Mouse (Mus musculus): ENCODE data around the gene 4930595D18Rik. TPM values are rescaled to one million over a fixed set of nuclear protein-coding genes. Genes with fewer than 3 reads are reported as not detected.
A peak's percentile ranks its signal among the peaks of the same experiment; 100 is the strongest.

4930595D18Rik gene
- polyA plus RNA-seq, 1 experiment, result 0.29 TPM

- peak; percentile 67 for DNase-seq (ENCODE audit: low read depth)
Measured at GRCm38 (mm10) chr12:111134791-111135733, 49.2 kb downstream of the 4930595D18Rik start.

GRCm38 (mm10) chr12:111134169-111134568 lies 50.1 kb downstream of the 4930595D18Rik start:
- peak; percentile 42 for DNase-seq (ENCODE audit: low read depth)
- no peak for TF ChIP-seq CTCF (IDR thresholded peaks at IDR 0.05; ENCODE audit: borderline replicate concordance, extremely low read depth, insufficient read depth, insufficient read length)
- TF ChIP-seq POLR2A (IDR thresholded peaks at IDR 0.05; ENCODE audit: borderline replicate concordance, extremely low read depth, insufficient read depth, insufficient read length, poor library complexity, severe bottlenecking), result no peak

More at GRCm38 (mm10) chr12:111134791-111135733, 49.2 kb downstream of the 4930595D18Rik start:
- no peak for TF ChIP-seq POLR2A (IDR thresholded peaks at IDR 0.05; ENCODE audit: borderline replicate concordance, extremely low read depth, insufficient read depth, insufficient read length, poor library complexity, severe bottlenecking)
- no peak for TF ChIP-seq CTCF (IDR thresholded peaks at IDR 0.05; ENCODE audit: borderline replicate concordance, extremely low read depth, insufficient read depth, insufficient read length)

- TF ChIP-seq POLR2A (IDR thresholded peaks at IDR 0.05; ENCODE audit: borderline replicate concordance, extremely low read depth, insufficient read depth, insufficient read length, poor library complexity, severe bottlenecking), result no peak
- TF ChIP-seq CTCF (IDR thresholded peaks at IDR 0.05; ENCODE audit: borderline replicate concordance, extremely low read depth, insufficient read depth, insufficient read length), result no peak
- DNase-seq (ENCODE audit: low read depth), result no peak
Measured at GRCm38 (mm10) chr12:111125666-111126065, 58.6 kb downstream of the 4930595D18Rik start.

DNA sequence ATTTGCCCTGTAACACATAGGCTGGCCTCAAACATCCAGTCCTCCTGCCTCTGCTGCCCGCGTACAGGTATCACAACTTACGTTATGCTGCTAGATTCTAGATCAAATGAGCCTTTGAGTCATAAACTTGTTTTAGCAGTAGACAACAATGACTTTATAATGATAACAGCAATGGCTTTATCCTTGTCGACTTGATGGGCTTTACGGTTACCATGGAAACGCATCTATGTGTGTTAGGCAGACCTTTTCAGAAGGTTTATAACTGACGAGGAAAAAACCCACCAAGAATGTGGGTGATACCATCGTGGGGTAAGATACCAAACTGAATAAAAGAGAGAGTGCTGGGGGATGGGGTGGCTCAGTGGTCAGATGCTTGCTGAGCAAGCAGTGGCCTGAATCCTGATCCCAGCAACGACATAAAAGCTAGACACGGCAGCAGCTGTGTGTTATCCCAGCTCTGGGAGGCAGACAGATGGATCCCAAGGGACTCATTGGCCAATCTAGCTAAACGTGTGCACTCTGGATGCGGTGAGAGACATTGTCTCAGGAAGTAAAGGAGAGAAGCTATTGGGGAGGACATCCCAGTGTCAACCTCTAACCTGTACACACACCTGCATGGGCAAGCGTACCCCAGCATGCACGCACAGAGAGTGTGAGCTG lies 59.6 kb downstream of the 4930595D18Rik start:
- TF ChIP-seq POLR2A (IDR thresholded peaks at IDR 0.05; ENCODE audit: borderline replicate concordance, extremely low read depth, insufficient read depth, insufficient read length, poor library complexity, severe bottlenecking) (no peak), CTCF (IDR thresholded peaks at IDR 0.05; ENCODE audit: borderline replicate concordance, extremely low read depth, insufficient read depth, insufficient read length) (no peak)
- DNase-seq (ENCODE audit: low read depth), result peak; percentile 70

DNA sequence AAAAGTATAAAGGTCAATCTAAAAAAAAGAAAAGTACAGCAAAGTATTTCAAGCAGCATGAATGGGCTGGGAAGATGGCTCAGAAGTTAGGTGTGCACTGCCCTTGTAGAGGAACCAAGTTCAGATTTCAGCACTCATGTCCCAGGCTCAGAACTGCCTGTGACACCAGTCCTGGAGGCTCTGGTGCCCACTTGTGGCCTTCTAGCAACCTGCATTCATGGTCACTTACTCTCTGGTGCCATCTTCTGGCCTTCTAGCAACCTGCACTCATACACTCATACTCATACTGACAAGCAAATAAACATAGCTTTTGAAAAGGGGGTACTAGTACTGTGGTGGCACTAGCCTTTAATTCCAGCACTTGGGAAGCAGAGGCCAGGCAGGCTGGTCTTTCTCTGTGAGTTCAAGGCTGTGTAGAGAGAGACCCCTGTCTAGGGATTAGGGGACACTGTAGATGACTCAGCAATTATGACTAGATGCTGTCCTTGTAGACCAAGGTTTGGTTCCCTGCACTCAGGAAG lies 61.9 kb downstream of the 4930595D18Rik start:
- TF ChIP-seq CTCF (IDR thresholded peaks at IDR 0.05; ENCODE audit: borderline replicate concordance, extremely low read depth, insufficient read depth, insufficient read length) (peak; percentile 37; the same call in 1 of the 2 replicates), POLR2A (IDR thresholded peaks at IDR 0.05; ENCODE audit: borderline replicate concordance, extremely low read depth, insufficient read depth, insufficient read length, poor library complexity, severe bottlenecking) (no peak)
- no peak for DNase-seq (ENCODE audit: low read depth)

GRCm38 (mm10) chr12:111120976-111121645 lies 63.2 kb downstream of the 4930595D18Rik start:
- DNase-seq (ENCODE audit: low read depth), result no peak
- TF ChIP-seq POLR2A (IDR thresholded peaks at IDR 0.05; ENCODE audit: borderline replicate concordance, extremely low read depth, insufficient read depth, insufficient read length, poor library complexity, severe bottlenecking), result no peak
- no peak for TF ChIP-seq CTCF (IDR thresholded peaks at IDR 0.05; ENCODE audit: borderline replicate concordance, extremely low read depth, insufficient read depth, insufficient read length)

- no peak for TF ChIP-seq CTCF (IDR thresholded peaks at IDR 0.05; ENCODE audit: borderline replicate concordance, extremely low read depth, insufficient read depth, insufficient read length)
- TF ChIP-seq POLR2A (IDR thresholded peaks at IDR 0.05; ENCODE audit: borderline replicate concordance, extremely low read depth, insufficient read depth, insufficient read length, poor library complexity, severe bottlenecking), result no peak
Measured at GRCm38 (mm10) chr12:111119506-111120085, 64.7 kb downstream of the 4930595D18Rik start.

GRCm38 (mm10) chr12:111114593-111114992 lies 69.7 kb downstream of the 4930595D18Rik start:
- DNase-seq (ENCODE audit: low read depth), result no peak
- TF ChIP-seq CTCF (IDR thresholded peaks at IDR 0.05; ENCODE audit: borderline replicate concordance, extremely low read depth, insufficient read depth, insufficient read length), result no peak
- no peak for TF ChIP-seq POLR2A (IDR thresholded peaks at IDR 0.05; ENCODE audit: borderline replicate concordance, extremely low read depth, insufficient read depth, insufficient read length, poor library complexity, severe bottlenecking)

More at GRCm38 (mm10) chr12:111119506-111120085, 64.7 kb downstream of the 4930595D18Rik start:
- DNase-seq (ENCODE audit: low read depth), result no peak

- DNase-seq (ENCODE audit: low read depth), result no peak
- TF ChIP-seq POLR2A (IDR thresholded peaks at IDR 0.05; ENCODE audit: borderline replicate concordance, extremely low read depth, insufficient read depth, insufficient read length, poor library complexity, severe bottlenecking), result no peak
- TF ChIP-seq CTCF (IDR thresholded peaks at IDR 0.05; ENCODE audit: borderline replicate concordance, extremely low read depth, insufficient read depth, insufficient read length), result no peak
Measured at GRCm38 (mm10) chr12:111111176-111111575, 73.1 kb downstream of the 4930595D18Rik start.

Other genes with a start within 250 kb of the 4930595D18Rik start
- gene Ankrd9, start 205.5 kb downstream of the 4930595D18Rik start, polyA plus RNA-seq (2012; rRNA removed), result 8.5 and 12.1 TPM in 2 replicates
- gene Rcor1, start 145.1 kb downstream of the 4930595D18Rik start, polyA plus RNA-seq (2012; rRNA removed), result 14.9 and 19.1 TPM in 2 replicates
- gene Traf3, start 18.1 kb downstream of the 4930595D18Rik start, polyA plus RNA-seq (2012; rRNA removed), result 33.3 and 43.8 TPM in 2 replicates
- 6.7 and 7.9 TPM in 2 replicates for gene Amn, start 86.6 kb upstream of the 4930595D18Rik start, polyA plus RNA-seq (2012; rRNA removed)
- gene Cdc42bpb, start 193.2 kb upstream of the 4930595D18Rik start, polyA plus RNA-seq (2012; rRNA removed), result 236 and 250 TPM in 2 replicates
- 0.46 and 0.93 TPM in 2 replicates for gene Lbhd2, start 222.3 kb upstream of the 4930595D18Rik start, polyA plus RNA-seq (2012; rRNA removed)
- 3.5 and 3.9 TPM in 2 replicates for gene Exoc3l4, start 232.5 kb upstream of the 4930595D18Rik start, polyA plus RNA-seq (2012; rRNA removed)

All from brain, embryonic 14.5 days (tissue).